In the genomic region with DNA sequence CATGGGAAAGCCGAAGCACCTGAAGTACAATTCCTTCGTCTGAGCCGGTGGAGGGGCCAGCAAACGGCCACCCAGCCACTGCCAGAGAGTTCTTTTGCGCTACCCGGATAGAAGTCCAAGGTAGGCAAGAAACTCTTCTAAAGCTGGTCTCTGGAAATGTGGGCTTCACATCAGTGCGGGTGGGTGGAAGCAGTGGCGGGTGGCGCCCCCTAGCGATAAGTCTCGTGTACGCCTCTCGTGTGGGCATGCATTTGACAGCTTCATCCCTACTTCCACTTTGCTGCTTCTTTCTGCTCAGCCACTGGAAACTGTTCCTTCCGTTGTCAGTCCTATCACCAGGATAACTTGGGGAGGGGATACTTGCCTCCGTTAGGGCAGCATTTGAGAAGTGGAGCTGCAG, we compare ENCODE assay signal across 8 mouse cellular contexts. TPM values are rescaled to one million over a fixed set of nuclear protein-coding genes. Genes with fewer than 3 reads are reported as not detected.
DNase-seq lines count a peak whose midpoint lies in the region; ATAC-seq and TF ChIP-seq lines count a peak whose summit lies in the region.

No protein-coding gene starts in this region.

- H3K4me2 ChIP-seq in midbrain, embryonic 16.5 days (ENCODE audit: low read length): no peak overlapping the region
- H3K4me2 ChIP-seq in limb, embryonic 11.5 days (ENCODE audit: low read depth, severe bottlenecking): no peak overlapping the region

- peaks cover 20% of the 10 kb centered on the region for H3K4me1 ChIP-seq in midbrain, embryonic 10.5 days
- peaks cover 6% of the 10 kb centered on the region; the same call in 1 of the 2 replicates for H3K4me1 ChIP-seq in midbrain, embryonic 16.5 days (ENCODE audit: control insufficient read depth, insufficient read depth, low read length)
- no peaks in the 10 kb centered on the region for H3K4me1 ChIP-seq in bone marrow, adult 2 months (ENCODE audit: control insufficient read depth, insufficient read depth, low read length)
- H3K4me1 ChIP-seq in limb, embryonic 11.5 days (ENCODE audit: control insufficient read depth, insufficient read depth, low read length): peaks cover 3% of the 10 kb centered on the region; the same call in 1 of the 2 replicates

- TF ChIP-seq CTCF in bone marrow, adult 2 months (IDR thresholded peaks at IDR 0.05; ENCODE audit: control insufficient read depth, insufficient read depth, low read length): peak; percentile 73

- no peak for TF ChIP-seq POLR2A in bone marrow, adult 2 months (IDR thresholded peaks at IDR 0.05; ENCODE audit: borderline replicate concordance, control insufficient read depth, low read depth, low read length)

- H3K4me3 ChIP-seq in midbrain, embryonic 10.5 days: no peak overlapping the region
- H3K4me3 ChIP-seq in midbrain, embryonic 16.5 days (ENCODE audit: low read depth, low read length): no peak overlapping the region
- H3K4me3 ChIP-seq in bone marrow, adult 2 months (replicated peaks; ENCODE audit: control insufficient read depth, low read depth, low read length): no peak overlapping the region
- no peak overlapping the region for H3K4me3 ChIP-seq in limb, embryonic 11.5 days (ENCODE audit: low read depth, low read length)

- no peak overlapping the region for H3K27ac ChIP-seq in midbrain, embryonic 10.5 days (replicated peaks)
- H3K27ac ChIP-seq in midbrain, embryonic 16.5 days (ENCODE audit: low read length): no peak overlapping the region
- no peak overlapping the region for H3K27ac ChIP-seq in bone marrow, adult 2 months (ENCODE audit: control insufficient read depth, insufficient read depth, low read depth, low read length, poor library complexity)
- no peak overlapping the region for H3K27ac ChIP-seq in limb, embryonic 11.5 days (replicated peaks; ENCODE audit: low read depth, low read length)

- no peaks in the 10 kb centered on the region for H3K9me3 ChIP-seq in midbrain, embryonic 10.5 days (replicated peaks)
- H3K9me3 ChIP-seq in midbrain, embryonic 16.5 days (replicated peaks; ENCODE audit: control insufficient read depth, low read length, poor library complexity, severe bottlenecking): no peaks in the 10 kb centered on the region
- no peaks in the 10 kb centered on the region for H3K9me3 ChIP-seq in limb, embryonic 11.5 days (ENCODE audit: control insufficient read depth, low read length)

- intact Hi-C loops in gastrocnemius, postnatal 36 days (cut with DNase I): no loop called here

- 47% methylated on average over 15 of the region's 15 CpGs for WGBS in midbrain, embryonic 10.5 days
- WGBS in midbrain, embryonic 16.5 days: 47% methylated on average over 14 of the region's 15 CpGs
- WGBS in bone marrow, adult 2 months: 46% methylated on average over 15 of the region's 15 CpGs
- WGBS in limb, embryonic 11.5 days: 48% methylated on average over 15 of the region's 15 CpGs

- no peaks in the 10 kb centered on the region for H3K36me3 ChIP-seq in midbrain, embryonic 10.5 days
- no peaks in the 10 kb centered on the region for H3K36me3 ChIP-seq in midbrain, embryonic 16.5 days (ENCODE audit: control insufficient read depth, insufficient read depth, low read length)
- H3K36me3 ChIP-seq in limb, embryonic 11.5 days (ENCODE audit: control insufficient read depth, insufficient read depth, low read length): no peaks in the 10 kb centered on the region

- ATAC-seq in midbrain, embryonic 16.5 days: no peak
- no peak for ATAC-seq in limb, embryonic 11.5 days (ENCODE audit: insufficient number of reproducible peaks, low FRiP score, low TSS enrichment, low read depth)

- H3K9ac ChIP-seq in midbrain, embryonic 16.5 days (ENCODE audit: low read depth, low read length): no peak overlapping the region
- H3K9ac ChIP-seq in limb, embryonic 11.5 days (ENCODE audit: low read length): no peak overlapping the region

- peak; percentile 14 for DNase-seq in gastrocnemius, adult 18-20 months (ENCODE audit: low spot score)
- DNase-seq in gastrocnemius, postnatal 36 days: no peak
- DNase-seq in midbrain, embryonic 10.5 days (ENCODE audit: low spot score): peak; percentile 46
- DNase-seq in limb, embryonic 11.5 days (ENCODE audit: low spot score): peak; percentile 76
- DNase-seq in thymus, postnatal 14 days: peak; percentile 66
- DNase-seq in urinary bladder, postnatal 14 days (ENCODE audit: low spot score): no peak

- H3K27me3 ChIP-seq in midbrain, embryonic 10.5 days (ENCODE audit: low read depth, poor library complexity, severe bottlenecking): 0 out of 2 replicates have a peak, but pooled peaks cover 5% of the 10 kb centered on the region
- no peaks in the 10 kb centered on the region for H3K27me3 ChIP-seq in midbrain, embryonic 16.5 days (ENCODE audit: control insufficient read depth, insufficient read depth, low read depth, low read length)
- H3K27me3 ChIP-seq in limb, embryonic 11.5 days (ENCODE audit: control insufficient read depth, insufficient read depth, low read length): no peaks in the 10 kb centered on the region

RNA-seq across cellular contexts. Expression of a gene that starts 15.1 kb away (rescaled TPM):
- under 1 TPM; 0.19 to 0.73 TPM for total RNA-seq in gastrocnemius, adult 18-20 months (2021)
- under 1 TPM in 1 of 2 experiments, not detected in 1; 0.89 TPM for total RNA-seq in gastrocnemius, postnatal 36 days (2021)
- polyA plus RNA-seq in midbrain, embryonic 10.5 days (2016; fragmentation: Nextera tagmentation; extraction: Ambion mirVana): 0.26 and 0.43 TPM in 2 replicates
- 2.0 and 2.6 TPM in 2 replicates for polyA plus RNA-seq in midbrain, embryonic 16.5 days (2015; fragmentation: Nextera tagmentation; extraction: Ambion mirVana)
- 4.8 and 5.3 TPM in 2 replicates for polyA plus RNA-seq in bone marrow, adult 2 months (2011; ENCODE audit: insufficient read depth, insufficient read length, low replicate concordance, missing spikeins)
- polyA plus RNA-seq in limb, embryonic 11.5 days (2014; fragmentation: Nextera tagmentation; extraction: Ambion mirVana): 0.17 and 0.32 TPM in 2 replicates

RNA-seq across cellular contexts. Expression of a gene that starts 32.2 kb away (rescaled TPM):
- 100 to 1,000 TPM; 138 to 147 TPM for total RNA-seq in gastrocnemius, adult 18-20 months (2021)
- total RNA-seq in gastrocnemius, postnatal 36 days (2021): 100 to 1,000 TPM; 117 to 148 TPM
- 142 and 145 TPM in 2 replicates for polyA plus RNA-seq in midbrain, embryonic 10.5 days (2016; fragmentation: Nextera tagmentation; extraction: Ambion mirVana)
- 92.3 and 106 TPM in 2 replicates for polyA plus RNA-seq in midbrain, embryonic 16.5 days (2015; fragmentation: Nextera tagmentation; extraction: Ambion mirVana)
- polyA plus RNA-seq in bone marrow, adult 2 months (2011; ENCODE audit: insufficient read depth, insufficient read length, low replicate concordance, missing spikeins): 19.0 and 47.5 TPM in 2 replicates
- 108 and 123 TPM in 2 replicates for polyA plus RNA-seq in limb, embryonic 11.5 days (2014; fragmentation: Nextera tagmentation; extraction: Ambion mirVana)

RNA-seq across cellular contexts. Expression of a gene that starts 36.5 kb away (rescaled TPM):
- total RNA-seq in gastrocnemius, adult 18-20 months (2021): 1 to 10 TPM in 1 of 2 experiments, under 1 TPM in 1; 0.66 to 1.2 TPM
- under 1 TPM in 1 of 2 experiments, not detected in 1; 0.49 TPM for total RNA-seq in gastrocnemius, postnatal 36 days (2021)
- 0.10 and 0.24 TPM in 2 replicates for polyA plus RNA-seq in midbrain, embryonic 10.5 days (2016; fragmentation: Nextera tagmentation; extraction: Ambion mirVana)
- polyA plus RNA-seq in midbrain, embryonic 16.5 days (2015; fragmentation: Nextera tagmentation; extraction: Ambion mirVana): 0.75 and 1.2 TPM in 2 replicates
- not detected in 2 replicates for polyA plus RNA-seq in bone marrow, adult 2 months (2011; ENCODE audit: insufficient read depth, insufficient read length, low replicate concordance, missing spikeins)
- 0.31 TPM in 1 of 2 replicates, not detected in the other for polyA plus RNA-seq in limb, embryonic 11.5 days (2014; fragmentation: Nextera tagmentation; extraction: Ambion mirVana)

RNA-seq across cellular contexts. Expression of a gene that starts 55.2 kb away (rescaled TPM):
- 1,000 to 10,000 TPM; 1,366 to 1,435 TPM for total RNA-seq in gastrocnemius, adult 18-20 months (2021)
- total RNA-seq in gastrocnemius, postnatal 36 days (2021): 1,000 to 10,000 TPM; 1,244 to 1,300 TPM
- polyA plus RNA-seq in midbrain, embryonic 10.5 days (2016; fragmentation: Nextera tagmentation; extraction: Ambion mirVana): 531 and 539 TPM in 2 replicates
- polyA plus RNA-seq in midbrain, embryonic 16.5 days (2015; fragmentation: Nextera tagmentation; extraction: Ambion mirVana): 577 and 626 TPM in 2 replicates
- 390 and 471 TPM in 2 replicates for polyA plus RNA-seq in bone marrow, adult 2 months (2011; ENCODE audit: insufficient read depth, insufficient read length, low replicate concordance, missing spikeins)
- 490 and 518 TPM in 2 replicates for polyA plus RNA-seq in limb, embryonic 11.5 days (2014; fragmentation: Nextera tagmentation; extraction: Ambion mirVana)

Comparison
In these comparisons a context has a peak if more than half of its experiments do, and no peak if none do; other contexts are left out.
1. DNase-seq: peak in gastrocnemius, adult 18-20 months (single experiment), midbrain, embryonic 10.5 days (single experiment), limb, embryonic 11.5 days (single experiment) and thymus, postnatal 14 days (single experiment); none in gastrocnemius, postnatal 36 days (0 of 2) and urinary bladder, postnatal 14 days (single experiment).